8 mouse cellular contexts compared by ENCODE assay signal in genomic region chr4:62503374-62503970, GRCm38 (mm10). TPM values are rescaled to one million over a fixed set of nuclear protein-coding genes. Genes with fewer than 3 reads are reported as not detected.
DNase-seq lines count a peak whose midpoint lies in the region; ATAC-seq and TF ChIP-seq lines count a peak whose summit lies in the region.

Hdhd3 (minus strand) TSS chr4:62503467.

- H3K36me3 ChIP-seq in heart, embryonic 12.5 days, result peaks cover 27% of the 10 kb centered on the region
- H3K36me3 ChIP-seq in E14TG2a.4 (ENCODE audit: insufficient read depth, low read length), result peaks cover 10% of the 10 kb centered on the region
- peaks cover 18% of the 10 kb centered on the region for H3K36me3 ChIP-seq in forebrain, embryonic 14.5 days (ENCODE audit: control insufficient read depth, insufficient read depth, low read length)
- H3K36me3 ChIP-seq in liver, postnatal 0 days (replicated peaks; ENCODE audit: insufficient read depth, low read length), result peaks cover 20% of the 10 kb centered on the region

- peak within 1 kb of the TSS; percentile 80 for H3K9ac ChIP-seq in heart, embryonic 12.5 days
- H3K9ac ChIP-seq in forebrain, embryonic 14.5 days (ENCODE audit: low read length), result peak within 1 kb of the TSS; percentile 69
- H3K9ac ChIP-seq in liver, postnatal 0 days (replicated peaks), result peak within 1 kb of the TSS; percentile 79

- peaks cover 11% of the 10 kb centered on the region for H3K4me1 ChIP-seq in heart, embryonic 12.5 days (replicated peaks)
- H3K4me1 ChIP-seq in E14TG2a.4 (replicated peaks; ENCODE audit: low read depth, low read length), result peaks cover 27% of the 10 kb centered on the region
- H3K4me1 ChIP-seq in forebrain, embryonic 14.5 days (ENCODE audit: control insufficient read depth, insufficient read depth, low read length), result 0 out of 2 replicates have a peak, but pooled peaks cover 3% of the 10 kb centered on the region
- H3K4me1 ChIP-seq in liver, postnatal 0 days (ENCODE audit: insufficient read depth), result peaks cover 24% of the 10 kb centered on the region

- peak within 1 kb of the TSS; percentile 76 for H3K4me2 ChIP-seq in heart, embryonic 12.5 days
- H3K4me2 ChIP-seq in forebrain, embryonic 14.5 days (ENCODE audit: low read length), result peak within 1 kb of the TSS; percentile 71
- H3K4me2 ChIP-seq in liver, postnatal 0 days (ENCODE audit: low read depth, low read length), result peak within 1 kb of the TSS; percentile 95

- H3K27ac ChIP-seq in heart, embryonic 12.5 days (ENCODE audit: poor library complexity, severe bottlenecking), result no peak within 1 kb of the TSS
- no peak within 1 kb of the TSS for H3K27ac ChIP-seq in forebrain, embryonic 14.5 days (ENCODE audit: low read depth, low read length)
- H3K27ac ChIP-seq in liver, postnatal 0 days (ENCODE audit: low read depth), result peak within 1 kb of the TSS; percentile 76

- DNase-seq in heart, adult 11 months, result no peak
- no peak for DNase-seq in forebrain, embryonic 14.5 days (ENCODE audit: low spot score)
- DNase-seq in liver, postnatal 0 days, result peak; percentile 51
- no peak for DNase-seq in right cerebral cortex, postnatal 36 days (ENCODE audit: low spot score in 2 of 2)
- DNase-seq in embryo, embryonic 10 days (ENCODE audit: low spot score), result no peak

- 77% methylated on average over 3 of the region's 3 CpGs for WGBS in heart, embryonic 12.5 days
- 82% methylated on average over 3 of the region's 3 CpGs for WGBS in forebrain, embryonic 14.5 days
- WGBS in liver, postnatal 0 days (ENCODE audit: insufficient replicate concordance), result 60% methylated on average over 3 of the region's 3 CpGs

- no peaks in the 10 kb centered on the region for H3K27me3 ChIP-seq in heart, embryonic 12.5 days (replicated peaks)
- peaks cover 16% of the 10 kb centered on the region for H3K27me3 ChIP-seq in E14TG2a.4 (ENCODE audit: insufficient read depth, low read length)
- H3K27me3 ChIP-seq in forebrain, embryonic 14.5 days (replicated peaks; ENCODE audit: control insufficient read depth, insufficient read depth, low read length), result no peaks in the 10 kb centered on the region
- no peaks in the 10 kb centered on the region for H3K27me3 ChIP-seq in liver, postnatal 0 days (ENCODE audit: insufficient read depth, low read length)

- no peak for TF ChIP-seq EP300 in liver, postnatal 0 days (IDR thresholded peaks at IDR 0.05; ENCODE audit: low read depth)

- ATAC-seq in heart, embryonic 12.5 days (ENCODE audit: insufficient number of reproducible peaks, low FRiP score), result no peak
- no peak for ATAC-seq in forebrain, embryonic 14.5 days
- no peak for ATAC-seq in liver, postnatal 0 days
- ATAC-seq in cerebellum, adult (ENCODE audit: insufficient number of reproducible peaks, low FRiP score, low TSS enrichment), result no peak

- no peak for TF ChIP-seq CTCF in E14TG2a.4 (conservative IDR thresholded peaks at IDR 0.05; ENCODE audit: low read length)
- TF ChIP-seq CTCF in liver, postnatal 0 days (IDR thresholded peaks at IDR 0.05; ENCODE audit: low read depth), result no peak

- peak within 1 kb of the TSS; percentile 76 for H3K4me3 ChIP-seq in heart, embryonic 12.5 days
- peak within 1 kb of the TSS; percentile 89 for H3K4me3 ChIP-seq in E14TG2a.4 (replicated peaks; ENCODE audit: low read length)
- H3K4me3 ChIP-seq in forebrain, embryonic 14.5 days (ENCODE audit: low read depth, low read length), result peak within 1 kb of the TSS; percentile 66
- peak within 1 kb of the TSS; percentile 84 for H3K4me3 ChIP-seq in liver, postnatal 0 days (ENCODE audit: low read depth, low read length)

- H3K9me3 ChIP-seq in heart, embryonic 12.5 days (replicated peaks), result no peaks in the 10 kb centered on the region
- no peaks in the 10 kb centered on the region for H3K9me3 ChIP-seq in E14TG2a.4 (ENCODE audit: low read length)
- no peaks in the 10 kb centered on the region for H3K9me3 ChIP-seq in forebrain, embryonic 14.5 days (replicated peaks; ENCODE audit: control insufficient read depth, low read length)
- no peaks in the 10 kb centered on the region for H3K9me3 ChIP-seq in liver, postnatal 0 days (ENCODE audit: low read length)

RNA-seq across cellular contexts. Expression of gene Hdhd3, which starts in this region (rescaled TPM):
- 7.0 and 8.0 TPM in 2 replicates for polyA plus RNA-seq in heart, embryonic 12.5 days (2016; fragmentation: Nextera tagmentation; extraction: Ambion mirVana)
- polyA plus RNA-seq in forebrain, embryonic 14.5 days (2014; fragmentation: Nextera tagmentation; extraction: Ambion mirVana), result 12.8 and 13.8 TPM in 2 replicates
- 19.7 and 20.3 TPM in 2 replicates for polyA plus RNA-seq in liver, postnatal 0 days (2015; fragmentation: Nextera tagmentation; extraction: Ambion mirVana)
